Mouse (Mus musculus) hematopoietic stem cell, adult 5-6 weeks (primary cell): ENCODE measurements around the gene Neurl4. TPM values are rescaled to one million over a fixed set of nuclear protein-coding genes. Genes with fewer than 3 reads are reported as not detected.
"Not testable (repeated sequence)": the region's sequence is repeated elsewhere in the genome, so short reads cannot be mapped to it uniquely, and the experiment has no call there.

Experiments
- ATAC-seq, 2 experiments: fragments of 125-278 bp in 1 of 2; replicated peaks in 1 of 2; 2 replicates each; pipeline ENCODE4 v1.8.0; 2016 to 2017; ENCODE audit warnings: inconsistent platforms in 2 of 2, mild to moderate bottlenecking in 2 of 2, moderate number of reproducible peaks in 2 of 2, low read depth in 1 of 2, moderate TSS enrichment in 1 of 2; ENCODE audit not compliant: low FRiP score in 2 of 2, poor library complexity in 2 of 2, severe bottlenecking in 2 of 2, insufficient read depth in 1 of 2, low TSS enrichment in 1 of 2
- total RNA-seq: library from RNA; stranded (forward); fragments of 172-1452, 232-1000 nt; gene quantifications from 2 replicates; pipeline ENCODE4 v1.2.3, GENCODE M21; 2017

Gene Neurl4
- total RNA-seq, 1 experiment from 2014 or later: 34.1 TPM

DNA sequence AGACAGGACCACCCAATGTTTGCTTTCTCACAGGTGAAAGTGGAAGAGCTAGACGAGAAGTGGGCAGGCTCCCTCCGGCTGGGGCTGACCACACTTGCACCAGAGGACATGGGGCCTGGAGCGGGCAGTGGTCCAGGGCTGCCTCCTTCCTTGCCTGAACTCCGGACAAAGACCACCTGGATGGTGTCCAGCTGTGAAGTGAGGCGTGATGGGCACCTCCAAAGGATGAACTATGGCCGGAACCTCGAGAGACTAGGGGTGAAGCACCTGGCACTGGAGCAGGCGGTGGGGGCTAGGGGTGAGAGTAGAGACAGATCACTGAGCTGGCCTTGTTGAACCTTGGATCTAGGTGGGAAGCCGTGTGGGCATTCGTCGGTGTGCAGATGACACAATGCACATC lies 7.8 kb downstream of the Neurl4 start:
- no peak for ATAC-seq

GRCm38 (mm10) chr11:69909174-69909573 lies 8.3 kb downstream of the Neurl4 start:
- ATAC-seq: no peak

- ATAC-seq: no peak
These were observed 9.3 kb downstream of the Neurl4 start for GRCm38 (mm10) chr11:69910177-69910576.

DNA sequence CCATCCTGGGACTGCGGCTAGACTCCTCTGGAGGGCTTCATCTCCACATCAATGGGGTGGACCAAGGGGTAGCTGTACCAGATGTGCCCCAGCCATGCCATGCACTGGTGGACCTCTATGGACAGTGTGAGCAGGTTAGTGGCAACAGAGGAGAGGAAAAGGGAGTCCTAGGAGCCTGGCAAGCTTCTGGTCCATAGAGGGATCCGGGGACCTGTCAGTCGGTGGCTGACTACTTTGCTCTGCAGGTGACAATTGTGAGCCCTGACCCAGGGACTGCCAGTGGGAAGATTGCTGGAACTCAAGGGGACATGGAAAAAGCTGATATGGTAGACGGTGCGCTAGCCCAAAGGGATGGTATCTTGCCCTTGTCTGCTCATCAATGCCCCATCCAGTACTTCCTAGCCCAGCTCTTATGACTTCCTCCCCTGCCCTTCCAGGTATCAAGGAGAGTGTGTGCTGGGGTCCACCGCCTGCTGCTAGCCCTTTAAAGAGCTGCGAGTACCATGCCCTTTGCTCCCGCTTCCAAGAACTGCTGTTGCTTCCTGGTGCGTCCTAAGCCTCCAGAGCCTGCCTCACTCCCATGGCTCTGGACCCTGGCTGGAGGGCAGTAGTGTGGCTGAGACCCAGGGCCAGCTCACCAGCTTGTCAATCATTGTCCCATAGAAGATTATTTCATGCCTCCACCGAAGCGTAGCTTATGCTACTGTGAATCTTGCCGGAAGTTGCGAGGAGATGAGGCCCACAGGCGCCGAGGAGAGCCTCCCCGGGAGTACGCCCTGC lies 10.1 kb downstream of the Neurl4 start:
- no peak for ATAC-seq

GRCm38 (mm10) chr11:69911701-69912100 lies 10.8 kb downstream of the Neurl4 start:
- ATAC-seq: no peak

GRCm38 (mm10) chr11:69912716-69913530 lies 12.1 kb downstream of the Neurl4 start:
- ATAC-seq: no peak

DNA sequence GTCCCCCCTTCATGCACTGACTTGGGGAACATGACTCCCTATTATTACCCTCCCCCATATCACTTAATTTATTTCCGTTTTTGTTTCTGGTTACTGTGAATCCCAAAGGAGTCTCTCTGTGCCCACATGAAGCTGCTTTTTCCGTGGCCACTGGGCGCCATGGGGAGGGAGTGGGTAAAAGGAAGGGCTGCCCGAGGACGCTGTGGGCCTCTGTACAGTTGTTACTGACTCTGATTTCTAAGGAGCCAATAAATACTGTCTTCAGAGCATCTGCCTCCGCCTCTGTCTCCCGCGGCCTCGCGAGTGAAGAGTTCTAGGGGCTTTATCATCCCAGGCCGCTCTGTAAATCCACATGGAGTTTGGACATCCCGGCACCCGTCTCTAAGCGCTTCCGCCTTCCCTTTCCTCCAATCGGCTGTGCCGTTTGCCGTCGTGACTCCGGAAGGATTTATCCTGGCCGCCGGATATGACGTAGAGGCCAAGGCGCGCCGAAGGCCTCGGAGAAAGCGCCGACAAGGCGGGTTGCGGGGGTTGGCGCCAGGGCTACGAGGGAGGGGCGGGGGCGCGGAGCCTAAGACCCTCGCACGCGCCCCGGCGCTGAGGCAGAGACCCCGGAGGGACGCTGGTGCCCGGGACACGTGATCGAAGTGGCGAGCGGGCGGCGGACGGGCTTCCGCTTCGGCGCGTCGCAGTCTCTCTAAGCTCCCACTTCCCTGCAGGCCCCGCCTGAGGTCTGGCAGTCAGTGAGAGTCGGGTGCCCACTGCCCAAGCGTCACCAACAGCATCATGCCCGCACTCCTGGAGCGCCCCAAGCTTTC lies 12.9 kb downstream of the Neurl4 start, which contains the start of gene Gps2:
Gene Gps2 (plus strand): TSS at position 335 of the 818 bp plus-strand sequence.
- ATAC-seq: peak; percentile 80 to 87

- no peak for ATAC-seq
These were observed 13.5 kb downstream of the Neurl4 start for GRCm38 (mm10) chr11:69914372-69914764.

DNA sequence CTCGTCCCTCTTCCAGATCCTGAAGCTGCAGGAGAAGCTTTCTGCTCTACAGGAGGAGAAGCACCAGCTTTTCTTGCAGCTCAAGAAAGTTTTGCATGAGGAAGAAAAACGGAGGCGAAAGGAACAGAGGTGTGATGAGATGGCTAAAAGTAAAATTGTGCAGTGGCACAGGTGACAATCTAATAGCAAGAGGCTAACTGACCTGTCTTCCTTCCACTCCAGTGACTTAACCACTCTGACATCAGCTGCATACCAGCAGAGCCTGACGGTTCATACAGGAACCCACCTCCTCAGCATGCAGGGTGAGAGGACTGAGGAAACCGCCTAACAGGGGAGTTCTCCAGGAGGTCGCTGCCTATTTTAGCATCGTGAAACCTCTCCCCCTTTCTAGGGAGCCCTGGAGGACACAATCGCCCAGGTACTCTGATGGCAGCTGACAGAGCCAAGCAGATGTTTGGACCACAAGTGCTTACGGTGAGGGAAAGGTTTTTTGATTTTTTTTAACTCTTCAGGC lies 14.1 kb downstream of the Neurl4 start:
- ATAC-seq: no peak

GRCm38 (mm10) chr11:69915667-69916627 lies 15.1 kb downstream of the Neurl4 start:
- ATAC-seq: no peak

DNA sequence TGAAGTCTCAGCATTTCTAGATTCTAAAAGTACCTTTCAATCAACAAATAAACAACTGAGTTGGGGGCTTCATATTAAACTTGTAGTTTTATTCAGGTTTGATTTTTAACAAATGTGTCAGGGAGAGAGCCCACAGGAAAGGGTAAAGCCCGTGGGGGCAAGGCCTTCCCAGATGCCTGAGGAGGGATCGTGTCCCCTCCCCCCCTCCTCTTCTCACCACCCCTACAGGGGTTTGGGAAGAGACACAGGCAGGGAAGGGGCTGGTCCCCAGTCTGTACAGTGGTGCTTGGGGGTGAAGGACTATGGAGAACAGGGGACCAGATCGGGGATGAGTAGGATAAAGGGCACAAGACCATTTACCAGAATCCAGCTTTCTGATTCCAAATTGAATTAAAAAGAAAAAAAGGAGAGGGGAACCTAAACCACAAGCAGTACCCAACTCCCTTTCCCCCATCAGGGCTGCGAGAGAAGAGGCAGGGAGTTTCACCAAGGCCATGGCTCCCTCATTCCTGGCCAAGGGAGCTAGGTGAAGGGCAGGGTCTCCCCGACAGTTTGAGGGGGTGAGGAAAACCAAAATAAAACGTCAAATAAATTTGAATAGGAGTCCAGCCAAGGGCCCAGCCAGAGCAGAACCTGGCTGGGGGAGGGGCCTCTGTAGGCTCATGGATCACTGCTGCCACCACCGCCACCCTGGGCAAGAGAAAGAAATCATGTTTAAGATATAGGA lies 15.9 kb downstream of the Neurl4 start:
- not testable (repeated sequence) for ATAC-seq

GRCm38 (mm10) chr11:69917379-69917948 lies 16.6 kb downstream of the Neurl4 start:
- no peak for ATAC-seq

DNA sequence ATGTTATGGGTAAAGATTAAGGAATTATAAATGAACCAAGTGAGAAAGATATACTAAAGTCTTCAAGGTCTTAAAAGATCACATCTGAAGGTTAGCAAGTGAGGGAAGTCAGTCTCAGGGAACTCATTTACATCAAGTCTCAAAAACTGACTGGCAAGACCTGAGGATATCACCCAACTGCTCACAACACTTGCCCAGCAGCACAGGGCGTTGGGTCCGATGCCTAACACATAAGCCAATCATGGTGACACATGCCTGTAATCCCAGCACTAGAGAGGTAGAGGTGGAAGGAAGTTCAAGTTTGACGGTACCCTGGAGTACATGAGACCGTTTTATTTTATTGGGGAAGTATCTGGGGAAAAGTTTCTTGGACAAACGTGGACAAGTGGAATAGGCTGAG lies 17.2 kb downstream of the Neurl4 start:
- ATAC-seq: no peak

DNA sequence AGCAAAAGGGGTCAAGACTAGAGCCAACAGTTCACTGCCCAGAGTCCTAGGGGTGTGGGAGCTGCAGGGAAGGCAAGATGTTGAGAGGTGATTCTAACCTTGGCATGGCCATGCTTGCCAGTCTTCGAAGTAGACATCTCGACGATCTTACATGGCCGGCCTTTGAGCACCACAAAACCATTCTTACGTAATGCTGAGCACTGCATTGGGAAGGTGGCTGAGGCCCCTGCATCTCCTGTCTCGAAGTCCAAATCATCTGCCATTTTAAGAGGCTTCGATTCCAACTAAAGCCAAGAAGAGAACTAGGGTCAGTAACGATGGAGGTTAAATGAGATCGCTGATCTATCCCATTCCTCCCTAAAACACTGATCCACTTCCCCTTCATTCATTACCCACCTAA lies 18.2 kb downstream of the Neurl4 start:
- ATAC-seq: no peak

- peak; percentile 28 to 37 for ATAC-seq
These were observed 18.9 kb downstream of the Neurl4 start for GRCm38 (mm10) chr11:69919661-69920265.
